Mouse (Mus musculus) adipocyte (in vitro differentiated cells): ENCODE measurements around the gene RPS10-NUDT3.

Source experiments
- DNase-seq: peaks from one replicate; pipeline ENCODE4 v3.0.0-alpha.2; 2016; ENCODE audit warnings: low spot score

The RPS10-NUDT3 gene

GRCm38 (mm10) chr17:27574470-27575115, 60.4 kb downstream of the RPS10-NUDT3 start:
- peak; percentile 87 for DNase-seq

GRCm38 (mm10) chr17:27573772-27574320, 61.2 kb downstream of the RPS10-NUDT3 start:
- no peak for DNase-seq

GRCm38 (mm10) chr17:27571315-27571714, 63.7 kb downstream of the RPS10-NUDT3 start:
- DNase-seq = no peak

GRCm38 (mm10) chr17:27568228-27568627, 66.8 kb downstream of the RPS10-NUDT3 start:
- peak; percentile 80 for DNase-seq

- no peak for DNase-seq
These were observed 69.1 kb downstream of the RPS10-NUDT3 start for GRCm38 (mm10) chr17:27565942-27566267.

GRCm38 (mm10) chr17:27565163-27565941, 69.7 kb downstream of the RPS10-NUDT3 start, which contains the start of gene AI413582:
AI413582 (minus strand) TSS chr17:27565756.
- DNase-seq = peak; percentile 90

GRCm38 (mm10) chr17:27564391-27565162, 70.4 kb downstream of the RPS10-NUDT3 start:
- no peak for DNase-seq

GRCm38 (mm10) chr17:27563771-27564244, 71.2 kb downstream of the RPS10-NUDT3 start:
- peak; percentile 29 for DNase-seq

GRCm38 (mm10) chr17:27561809-27562526, 73.1 kb downstream of the RPS10-NUDT3 start:
- peak; percentile 50 for DNase-seq

- no peak for DNase-seq
These were observed 74.0 kb downstream of the RPS10-NUDT3 start for GRCm38 (mm10) chr17:27560926-27561480.

GRCm38 (mm10) chr17:27559596-27559995, 75.4 kb downstream of the RPS10-NUDT3 start:
- no peak for DNase-seq

GRCm38 (mm10) chr17:27558845-27559244, 76.2 kb downstream of the RPS10-NUDT3 start:
- DNase-seq = no peak

GRCm38 (mm10) chr17:27557927-27558661, 76.9 kb downstream of the RPS10-NUDT3 start:
- DNase-seq = no peak

GRCm38 (mm10) chr17:27557181-27557926, 77.7 kb downstream of the RPS10-NUDT3 start:
- DNase-seq = peak; percentile 48

GRCm38 (mm10) chr17:27556315-27557011, 78.6 kb downstream of the RPS10-NUDT3 start, which contains the start of gene Hmga1:
Hmga1 (plus strand) TSS chr17:27556497.
- peak; percentile 84 for DNase-seq

- no peak for DNase-seq
These were observed 79.4 kb downstream of the RPS10-NUDT3 start for GRCm38 (mm10) chr17:27555512-27556172.

- DNase-seq = no peak
These were observed 79.9 kb downstream of the RPS10-NUDT3 start for GRCm38 (mm10) chr17:27555075-27555511.
